ENCODE assay signal across 14 mouse cellular contexts in the genomic region with DNA sequence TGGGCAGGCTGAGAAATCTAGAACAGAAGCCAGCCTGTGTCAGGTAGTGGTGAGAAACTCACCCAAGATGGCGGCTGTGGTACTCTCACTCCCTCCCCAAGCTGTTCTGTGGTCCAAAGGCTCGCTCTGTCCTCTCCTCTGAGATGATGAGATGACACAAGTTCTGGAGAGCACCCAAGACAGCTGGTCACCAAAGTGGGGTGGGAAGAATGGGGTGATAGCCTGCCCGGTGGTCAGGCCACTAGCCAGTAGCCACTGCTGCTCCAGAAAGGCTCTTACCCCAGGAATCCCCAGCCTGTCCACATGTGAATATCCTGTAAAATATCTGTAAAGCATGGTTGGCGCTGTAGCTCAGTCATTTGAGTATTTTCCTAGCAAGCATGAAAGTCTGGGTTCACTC. TPM values are rescaled to one million over a fixed set of nuclear protein-coding genes. Genes with fewer than 3 reads are reported as not detected.
"Had no signal": no experiment of that assay in that cellular context is flagged by ENCODE, and none has a peak within 500 bp of the region (broad histone marks: within the 10 kb centered on the region; RNA-seq: fewer than 3 reads in every experiment).

No protein-coding gene starts in this region.

- H3K4me2 ChIP-seq: intestine, embryonic 15.5 days; limb, embryonic 15.5 days; liver, embryonic 12.5 days; lung, embryonic 14.5 days; midbrain, embryonic 12.5 days; neural tube, embryonic 13.5 days had no signal

- H3K4me3 ChIP-seq: intestine, embryonic 15.5 days; limb, embryonic 15.5 days; liver, embryonic 12.5 days; midbrain, embryonic 12.5 days; neural tube, embryonic 13.5 days had no signal

- H3K4me1 ChIP-seq: liver, embryonic 12.5 days had no signal

- H3K9me3 ChIP-seq: intestine, embryonic 15.5 days; limb, embryonic 15.5 days; liver, embryonic 12.5 days; midbrain, embryonic 12.5 days; neural tube, embryonic 13.5 days had no signal

- DNase-seq: kidney, adult 18-20 months; lung, embryonic 14.5 days; lung, postnatal 10 days; thymus, adult 18-20 months; thymus, postnatal 25 days had no signal

- ATAC-seq: intestine, embryonic 15.5 days; liver, embryonic 12.5 days; midbrain, embryonic 16.5 days had no signal

- H3K27me3 ChIP-seq: intestine, embryonic 15.5 days; limb, embryonic 15.5 days; midbrain, embryonic 12.5 days; neural tube, embryonic 13.5 days had no signal

- H3K9ac ChIP-seq: intestine, embryonic 15.5 days; limb, embryonic 15.5 days; liver, embryonic 12.5 days; lung, embryonic 14.5 days; midbrain, embryonic 12.5 days; neural tube, embryonic 13.5 days had no signal

- H3K36me3 ChIP-seq: intestine, embryonic 15.5 days; limb, embryonic 15.5 days; liver, embryonic 12.5 days; midbrain, embryonic 12.5 days; neural tube, embryonic 13.5 days had no signal

- H3K27ac ChIP-seq: intestine, embryonic 15.5 days; limb, embryonic 15.5 days; liver, embryonic 12.5 days; midbrain, embryonic 12.5 days; neural tube, embryonic 13.5 days; stomach, postnatal 0 days had no signal

RNA-seq across cellular contexts. Expression of a gene that starts 44.2 kb away (rescaled TPM):
- total RNA-seq: megakaryocyte-erythroid progenitor cell, adult 5-6 weeks had no signal
- polyA plus RNA-seq: liver, embryonic 12.5 days; liver, embryonic 16.5 days had no signal
